Mouse (Mus musculus): ENCODE results near the gene Il17d. TPM values are rescaled to one million over a fixed set of nuclear protein-coding genes. Genes with fewer than 3 reads are reported as not detected.

Gene Il17d
- total RNA-seq, 2 experiments from 2014 or later, result 8.4 to 8.8 TPM

DNA sequence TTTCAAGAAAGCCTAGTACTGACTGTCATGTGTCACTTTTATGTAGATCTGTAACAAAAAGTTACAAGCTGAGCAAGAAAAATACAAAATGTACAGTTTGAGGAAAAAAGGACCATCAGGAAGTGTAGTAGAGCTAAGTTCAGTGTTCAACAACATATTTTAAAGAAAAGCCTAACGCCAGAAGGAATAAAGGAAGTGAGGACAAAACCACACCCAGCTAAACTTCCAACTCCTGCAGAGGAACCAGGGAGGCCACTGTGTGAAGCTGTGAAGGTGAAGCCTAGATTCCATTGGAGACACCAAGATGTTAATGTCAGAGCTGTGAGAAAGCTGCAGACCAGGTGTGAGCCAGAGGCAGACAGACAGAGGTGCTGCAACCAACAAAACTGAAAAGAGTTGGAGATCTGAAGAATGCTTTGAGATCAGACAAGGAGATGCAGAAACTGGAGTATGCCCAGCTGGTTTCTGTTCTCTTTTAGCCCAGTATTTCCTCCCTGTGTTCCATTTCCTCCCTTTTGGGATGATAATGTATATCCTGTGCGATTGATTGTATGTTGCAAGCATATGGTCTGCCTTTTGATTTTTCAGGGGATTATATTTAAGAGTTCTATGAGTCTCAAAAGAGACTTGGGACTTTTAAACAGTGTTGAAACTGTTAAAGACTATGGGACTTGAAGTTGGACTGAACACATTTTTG, 51.9 kb downstream of the Il17d start:
- DNase-seq, result no peak
- intact Hi-C loops (cut with DNase I), result no loop called here

- intact Hi-C loops (cut with DNase I), result no loop called here
- no peak for DNase-seq
Observed at GRCm38 (mm10) chr14:57591830-57592229, 67.3 kb downstream of the Il17d start.

Other genes with a start within 250 kb of the Il17d start
- 10 to 100 TPM in 1 of 2 experiments, 1 to 10 TPM in 1; 8.3 to 10.1 TPM for gene Cryl1, start 126.2 kb upstream of the Il17d start, total RNA-seq (2021)
- 1 to 10 TPM; 4.5 to 5.1 TPM for gene Ift88, start 100.7 kb upstream of the Il17d start, total RNA-seq (2021)
- 10 to 100 TPM; 32.4 to 32.6 TPM for gene Eef1akmt1, start 46.8 kb downstream of the Il17d start, total RNA-seq (2021)
- gene Xpo4, start 140.7 kb downstream of the Il17d start, total RNA-seq (2021), result 10 to 100 TPM; 16.6 to 19.1 TPM
- 1 to 10 TPM; 1.5 to 1.6 TPM for gene Gm49361, start 221.3 kb downstream of the Il17d start, total RNA-seq (2021)
- 10 to 100 TPM; 46.6 to 46.7 TPM for gene Lats2, start 233.6 kb downstream of the Il17d start, total RNA-seq (2021)